Mouse (Mus musculus) cerebellum, adult 8-10 months (tissue): ENCODE data around the gene Ccdc134.

ENCODE experiments used
- DNase-seq: peaks from one replicate; pipeline ENCODE4 v3.0.0; 2022

Gene Ccdc134

GRCm38 (mm10) chr15:82175091-82175490 is 47.4 kb downstream of the Ccdc134 start:
- DNase-seq = no peak

- no peak for DNase-seq
Observed at GRCm38 (mm10) chr15:82177743-82178290, 50.1 kb downstream of the Ccdc134 start.

- no peak for DNase-seq
Observed at GRCm38 (mm10) chr15:82181131-82181530, 53.4 kb downstream of the Ccdc134 start.

- DNase-seq = no peak
Observed at GRCm38 (mm10) chr15:82182311-82182710, 54.6 kb downstream of the Ccdc134 start.

- DNase-seq = no peak
Observed at GRCm38 (mm10) chr15:82183596-82183995, 55.9 kb downstream of the Ccdc134 start.

DNA sequence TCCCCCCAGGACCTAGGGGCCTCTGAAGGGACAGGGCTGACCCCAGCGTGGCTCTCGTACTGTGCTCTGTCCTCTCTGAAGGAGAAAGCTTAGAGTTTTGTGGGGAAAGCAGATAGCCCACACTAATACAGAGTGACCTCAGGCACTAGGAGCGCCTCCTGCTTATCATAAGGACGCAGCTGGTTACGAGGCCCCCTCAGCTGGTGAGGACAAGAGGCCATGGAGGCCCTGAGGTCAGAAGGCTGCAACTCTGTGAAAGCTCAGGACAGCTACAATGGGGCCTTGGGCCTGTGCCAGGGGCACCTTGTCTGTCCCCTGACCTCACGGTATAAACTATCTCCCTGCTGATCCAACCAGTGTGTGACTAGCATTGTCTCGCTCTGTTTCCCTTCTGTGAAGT is 56.5 kb downstream of the Ccdc134 start:
- no peak for DNase-seq

- DNase-seq = no peak
Observed at GRCm38 (mm10) chr15:82184656-82185055, 56.9 kb downstream of the Ccdc134 start.

DNA sequence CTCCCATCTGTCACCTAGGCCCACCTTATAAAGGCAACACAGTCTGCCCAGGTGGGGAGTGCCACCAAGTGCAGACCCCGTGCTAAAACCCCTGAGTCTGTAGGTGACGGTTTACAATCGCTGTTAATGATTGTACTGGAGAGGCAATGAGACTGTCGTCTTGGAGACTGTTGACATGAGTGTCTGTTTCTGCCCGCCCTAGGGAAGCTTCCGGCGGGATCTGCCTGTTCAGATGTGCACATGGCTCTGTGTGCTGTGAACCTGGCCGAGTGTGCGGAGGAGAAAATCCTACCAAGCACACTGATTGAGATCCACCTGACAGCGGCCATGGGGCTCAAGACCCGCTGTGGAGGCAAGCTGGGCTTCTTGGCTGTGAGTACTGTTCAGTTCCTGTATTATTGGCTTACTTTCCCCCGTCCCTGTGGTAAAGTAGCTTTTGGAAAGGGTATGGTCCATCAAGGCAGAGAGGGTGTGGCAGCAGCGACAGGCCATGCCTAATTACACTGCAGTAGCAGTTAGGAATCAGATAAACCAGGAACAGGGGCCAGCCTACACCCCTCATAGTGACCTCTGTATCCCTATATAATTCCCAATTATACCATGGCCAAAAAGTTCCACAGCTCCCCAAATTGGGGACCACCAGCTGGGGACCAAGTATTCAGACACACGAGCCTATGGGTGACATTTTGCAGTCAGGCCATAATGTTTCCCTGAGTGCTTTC is 57.5 kb downstream of the Ccdc134 start:
- DNase-seq = no peak

DNA sequence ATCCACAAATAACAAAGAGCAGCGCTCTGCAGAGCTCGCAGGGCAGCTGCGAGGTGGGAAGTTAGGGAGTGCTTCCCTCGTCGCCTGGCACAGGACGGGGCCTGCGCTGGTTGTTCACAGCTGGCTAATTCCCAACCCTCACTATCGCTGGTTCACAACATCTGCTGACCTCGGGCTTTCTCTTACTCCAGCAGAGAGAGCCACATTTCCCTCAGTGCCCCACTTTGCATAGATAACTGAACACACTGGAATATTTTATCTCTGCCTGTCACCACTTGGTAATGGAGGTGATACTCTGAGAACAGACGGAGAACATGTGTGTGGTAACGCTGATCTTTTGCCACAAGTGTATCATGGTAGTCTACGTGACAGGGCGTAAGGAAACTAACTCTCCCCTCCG is 58.4 kb downstream of the Ccdc134 start:
- DNase-seq = no peak

- DNase-seq = no peak
Observed at GRCm38 (mm10) chr15:82186931-82187330, 59.2 kb downstream of the Ccdc134 start.

GRCm38 (mm10) chr15:82187401-82187800 is 59.7 kb downstream of the Ccdc134 start:
- no peak for DNase-seq

DNA sequence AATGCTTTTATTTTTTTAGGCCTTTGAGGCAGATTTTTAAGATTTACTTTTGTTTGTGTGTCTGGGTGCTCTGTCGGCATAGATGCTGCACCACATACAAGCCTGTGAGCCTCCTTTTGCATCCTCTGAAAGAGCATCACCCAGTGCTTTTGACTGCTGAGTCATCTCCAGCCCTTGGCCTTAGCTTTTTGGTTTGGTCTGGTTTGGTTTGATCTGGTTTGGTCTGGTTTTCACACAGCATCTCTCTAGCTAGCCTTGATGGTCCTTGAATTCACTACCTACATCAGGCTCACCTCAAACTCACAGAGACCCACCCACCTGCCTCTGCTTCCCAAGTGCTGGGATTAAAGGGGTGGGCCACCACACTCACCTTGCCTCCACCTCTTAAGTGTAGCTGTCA is 60.2 kb downstream of the Ccdc134 start:
- no peak for DNase-seq

GRCm38 (mm10) chr15:82188481-82189240 is 60.9 kb downstream of the Ccdc134 start:
- no peak for DNase-seq
